Mouse (Mus musculus) heart, postnatal 0 days (tissue): ENCODE measurements around the gene Rps23.

Source experiments
- CTCF ChIP-seq: IDR thresholded peaks from 2 replicates; pipeline ENCODE4 v1.5.1; 2016; ENCODE audit warnings: antibody characterized with exemption, control low read depth, low read depth
- EP300 ChIP-seq: IDR thresholded peaks from 2 replicates; pipeline ENCODE4 v1.6.1; 2016; ENCODE audit warnings: antibody characterized with exemption, low read depth

DNA sequence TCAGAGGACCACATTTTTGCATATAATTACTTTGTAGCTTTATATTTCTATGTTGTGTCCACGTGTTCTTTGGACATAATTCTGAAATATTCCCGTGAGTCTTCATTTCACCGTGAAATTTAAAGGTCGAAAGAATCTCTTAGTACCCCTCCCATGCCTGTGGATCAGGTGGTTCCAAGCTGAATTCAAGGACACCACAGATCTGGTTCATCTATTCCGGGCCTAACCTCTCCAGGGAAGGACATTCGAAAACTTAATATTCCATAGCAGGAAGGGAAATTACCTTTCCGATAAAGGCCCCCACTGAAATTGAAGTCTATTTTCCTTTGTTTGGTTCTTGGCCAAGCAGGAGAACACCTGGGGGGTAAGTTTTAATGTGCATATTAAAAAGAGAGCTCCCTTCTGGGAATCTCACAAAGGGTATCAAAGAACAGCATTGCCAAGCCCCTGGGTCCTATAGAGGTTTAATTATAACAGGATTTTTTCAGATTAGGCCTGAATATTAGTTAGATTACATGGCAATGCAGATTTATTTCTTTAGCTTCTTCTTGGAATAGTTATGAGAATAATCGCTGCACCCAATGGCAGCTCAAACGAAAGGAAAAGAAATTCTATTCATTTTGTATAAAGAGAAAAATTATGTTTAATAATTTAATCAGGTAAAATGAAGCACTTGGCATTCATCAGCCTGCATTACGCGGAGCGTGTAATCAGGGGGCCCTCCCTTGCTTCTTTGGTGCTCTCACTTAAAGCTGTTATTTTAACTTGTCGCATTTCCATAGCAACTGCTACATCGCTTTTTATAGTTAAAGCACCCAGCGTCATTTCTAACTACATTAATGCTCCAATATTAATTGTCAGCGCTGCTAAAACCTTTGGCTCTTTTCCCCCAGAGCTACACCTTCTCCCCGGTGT lies 9.7 kb upstream of the Rps23 start:
- TF ChIP-seq CTCF = no peak
- no peak for TF ChIP-seq EP300
